8 mouse cellular contexts compared by ENCODE assay signal in genomic region chr17:71526711-71527564, GRCm38 (mm10). TPM values are rescaled to one million over a fixed set of nuclear protein-coding genes. Genes with fewer than 3 reads are reported as not detected.
DNase-seq lines count a peak whose midpoint lies in the region; ATAC-seq and TF ChIP-seq lines count a peak whose summit lies in the region.

Ndc80 (minus strand) TSS chr17:71526857.

- DNase-seq in c-Kit-positive CD71-positive TER-119-positive erythroid progenitor cells, embryonic 14.5 days (ENCODE audit: low spot score) = peak; percentile 89
- peak; percentile 95 for DNase-seq in heart, postnatal 0 days (ENCODE audit: low spot score)
- DNase-seq in kidney, postnatal 4 days = peak; percentile 92 to 95

- WGBS in forebrain, embryonic 12.5 days = under 1% methylated on average over 66 of the region's 66 CpGs
- under 1% methylated on average over 66 of the region's 66 CpGs for WGBS in heart, postnatal 0 days
- under 1% methylated on average over 66 of the region's 66 CpGs for WGBS in liver, embryonic 16.5 days (ENCODE audit: insufficient replicate concordance)
- under 1% methylated on average over 66 of the region's 66 CpGs for WGBS in neural tube, embryonic 13.5 days

- H3K4me1 ChIP-seq in E14TG2a.4 (replicated peaks; ENCODE audit: low read depth, low read length) = peaks cover 16% of the 10 kb centered on the region
- peaks cover 17% of the 10 kb centered on the region for H3K4me1 ChIP-seq in forebrain, embryonic 12.5 days
- H3K4me1 ChIP-seq in heart, postnatal 0 days (ENCODE audit: control insufficient read depth, insufficient read depth) = peaks cover 11% of the 10 kb centered on the region
- peaks cover 14% of the 10 kb centered on the region for H3K4me1 ChIP-seq in liver, embryonic 16.5 days (ENCODE audit: control insufficient read depth, low read depth, low read length)
- peaks cover 18% of the 10 kb centered on the region for H3K4me1 ChIP-seq in neural tube, embryonic 13.5 days (replicated peaks)
- no peaks in the 10 kb centered on the region for H3K4me1 ChIP-seq in testis, adult 2 months (ENCODE audit: control insufficient read depth, insufficient read depth, low read length)

- no peak for TF ChIP-seq CTCF in E14TG2a.4 (conservative IDR thresholded peaks at IDR 0.05; ENCODE audit: low read length)
- no peak for TF ChIP-seq CTCF in heart, postnatal 0 days (IDR thresholded peaks at IDR 0.05; ENCODE audit: low read depth)
- no peak for TF ChIP-seq CTCF in testis, adult 2 months (IDR thresholded peaks at IDR 0.05; ENCODE audit: control insufficient read depth, insufficient read depth, insufficient replicate concordance, low read depth, low read length)

- TF ChIP-seq EP300 in heart, postnatal 0 days (IDR thresholded peaks at IDR 0.05; ENCODE audit: low read depth) = no peak

- H3K9me3 ChIP-seq in E14TG2a.4 (ENCODE audit: low read length) = no peaks in the 10 kb centered on the region
- H3K9me3 ChIP-seq in forebrain, embryonic 12.5 days = no peaks in the 10 kb centered on the region
- no peaks in the 10 kb centered on the region for H3K9me3 ChIP-seq in heart, postnatal 0 days (replicated peaks; ENCODE audit: control insufficient read depth, low read length)
- no peaks in the 10 kb centered on the region for H3K9me3 ChIP-seq in liver, embryonic 16.5 days (replicated peaks; ENCODE audit: control insufficient read depth, low read length)
- H3K9me3 ChIP-seq in neural tube, embryonic 13.5 days = no peaks in the 10 kb centered on the region

- H3K36me3 ChIP-seq in E14TG2a.4 (ENCODE audit: insufficient read depth, low read length) = peaks cover 23% of the 10 kb centered on the region
- H3K36me3 ChIP-seq in forebrain, embryonic 12.5 days (replicated peaks) = peaks cover 5% of the 10 kb centered on the region; the same call in 1 of the 2 replicates
- peaks cover 10% of the 10 kb centered on the region; the same call in 1 of the 2 replicates for H3K36me3 ChIP-seq in heart, postnatal 0 days (replicated peaks; ENCODE audit: control insufficient read depth, insufficient read depth, low read length)
- H3K36me3 ChIP-seq in liver, embryonic 16.5 days (ENCODE audit: control insufficient read depth, insufficient read depth) = peaks cover 9% of the 10 kb centered on the region
- H3K36me3 ChIP-seq in neural tube, embryonic 13.5 days = no peaks in the 10 kb centered on the region
- peaks cover 1% of the 10 kb centered on the region; the same call in 1 of the 2 replicates for H3K36me3 ChIP-seq in testis, adult 2 months (ENCODE audit: control insufficient read depth, insufficient read depth, low read length)

- H3K9ac ChIP-seq in forebrain, embryonic 12.5 days = peak within 1 kb of the TSS; percentile 68
- H3K9ac ChIP-seq in heart, postnatal 0 days (replicated peaks; ENCODE audit: low read depth, low read length) = peak within 1 kb of the TSS; percentile 55
- H3K9ac ChIP-seq in liver, embryonic 16.5 days (ENCODE audit: low read depth, low read length) = peak within 1 kb of the TSS; percentile 93
- peak within 1 kb of the TSS; percentile 70 for H3K9ac ChIP-seq in neural tube, embryonic 13.5 days

- H3K27me3 ChIP-seq in E14TG2a.4 (ENCODE audit: insufficient read depth, low read length) = no peaks in the 10 kb centered on the region
- no peaks in the 10 kb centered on the region for H3K27me3 ChIP-seq in forebrain, embryonic 12.5 days
- no peaks in the 10 kb centered on the region for H3K27me3 ChIP-seq in heart, postnatal 0 days (ENCODE audit: control insufficient read depth, insufficient read depth, low read length)
- no peaks in the 10 kb centered on the region for H3K27me3 ChIP-seq in liver, embryonic 16.5 days (ENCODE audit: control insufficient read depth, insufficient read depth, low read depth, low read length)
- H3K27me3 ChIP-seq in neural tube, embryonic 13.5 days = no peaks in the 10 kb centered on the region
- no peaks in the 10 kb centered on the region for H3K27me3 ChIP-seq in testis, adult 2 months (ENCODE audit: control insufficient read depth, insufficient read depth, low read length)

- peak; percentile 97 for ATAC-seq in forebrain, embryonic 12.5 days (ENCODE audit: low FRiP score)
- ATAC-seq in heart, postnatal 0 days (ENCODE audit: insufficient read depth, low read depth) = peak; percentile 99
- ATAC-seq in liver, embryonic 16.5 days (ENCODE audit: low read depth) = peak; percentile 91
- ATAC-seq in neural tube, embryonic 13.5 days (ENCODE audit: low read depth) = peak; percentile 98

- peak within 1 kb of the TSS; percentile 93 for H3K4me3 ChIP-seq in E14TG2a.4 (replicated peaks; ENCODE audit: low read length)
- peak within 1 kb of the TSS; percentile 66 for H3K4me3 ChIP-seq in forebrain, embryonic 12.5 days (replicated peaks)
- H3K4me3 ChIP-seq in heart, postnatal 0 days (ENCODE audit: low read depth, low read length) = peak within 1 kb of the TSS; percentile 69
- H3K4me3 ChIP-seq in liver, embryonic 16.5 days (ENCODE audit: low read depth, low read length) = peak within 1 kb of the TSS; percentile 98
- H3K4me3 ChIP-seq in neural tube, embryonic 13.5 days = peak within 1 kb of the TSS; percentile 49
- peak within 1 kb of the TSS; percentile 94 for H3K4me3 ChIP-seq in testis, adult 2 months (ENCODE audit: control insufficient read depth, low read depth, low read length)

- H3K4me2 ChIP-seq in forebrain, embryonic 12.5 days = peak within 1 kb of the TSS; percentile 70
- peak within 1 kb of the TSS; percentile 85 for H3K4me2 ChIP-seq in heart, postnatal 0 days (ENCODE audit: low read depth, low read length)
- peak within 1 kb of the TSS; percentile 93 for H3K4me2 ChIP-seq in liver, embryonic 16.5 days (ENCODE audit: low read depth, low read length)
- peak within 1 kb of the TSS; percentile 74 for H3K4me2 ChIP-seq in neural tube, embryonic 13.5 days

- peak within 1 kb of the TSS; percentile 98 for H3K27ac ChIP-seq in forebrain, embryonic 12.5 days
- H3K27ac ChIP-seq in heart, postnatal 0 days (ENCODE audit: low read depth) = peak within 1 kb of the TSS; percentile 92
- peak within 1 kb of the TSS; percentile 99 for H3K27ac ChIP-seq in liver, embryonic 16.5 days (ENCODE audit: low read length)
- peak within 1 kb of the TSS; percentile 97 for H3K27ac ChIP-seq in neural tube, embryonic 13.5 days (replicated peaks)
- H3K27ac ChIP-seq in testis, adult 2 months (ENCODE audit: control insufficient read depth, insufficient read depth, low read depth, low read length) = peak within 1 kb of the TSS; percentile 94

- peak; percentile 91 for TF ChIP-seq POLR2A in testis, adult 2 months (IDR thresholded peaks at IDR 0.05; ENCODE audit: control insufficient read depth, low read depth, low read length)

RNA-seq across cellular contexts. Expression of gene Ndc80, which starts in this region (rescaled TPM):
- polyA plus RNA-seq in forebrain, embryonic 12.5 days (2016; fragmentation: Nextera tagmentation; extraction: Ambion mirVana) = 55.6 and 62.5 TPM in 2 replicates
- total RNA-seq in heart, postnatal 0 days (2014; rRNA removed; ENCODE audit: low replicate concordance) = 6.4 and 8.3 TPM in 2 replicates
- 9.9 and 11.6 TPM in 2 replicates for polyA plus RNA-seq in heart, postnatal 0 days (2015; fragmentation: Nextera tagmentation; extraction: Ambion mirVana)
- polyA plus RNA-seq in liver, embryonic 16.5 days (2015; fragmentation: Nextera tagmentation; extraction: Ambion mirVana) = 30.2 and 32.5 TPM in 2 replicates
- 8.1 and 12.1 TPM in 2 replicates for polyA plus RNA-seq in neural tube, embryonic 13.5 days (2015; fragmentation: Nextera tagmentation; extraction: Ambion mirVana)
- 3.0 and 3.7 TPM in 2 replicates for polyA plus RNA-seq in testis, adult 2 months (2012; rRNA removed)

Comparison
In these comparisons a context has a peak if more than half of its experiments do, and no peak if none do; other contexts are left out.
1. Peak in every context shown above with its lines: DNase-seq, ATAC-seq, H3K4me3 ChIP-seq and H3K27ac ChIP-seq.